Mouse (Mus musculus) embryo, embryonic 10 days (tissue): ENCODE measurements around the gene Slf2.

Experiments used
- DNase-seq: peaks from one replicate; pipeline ENCODE4 v3.0.0-alpha.2; 2015; ENCODE audit warnings: low spot score

The Slf2 gene

DNA sequence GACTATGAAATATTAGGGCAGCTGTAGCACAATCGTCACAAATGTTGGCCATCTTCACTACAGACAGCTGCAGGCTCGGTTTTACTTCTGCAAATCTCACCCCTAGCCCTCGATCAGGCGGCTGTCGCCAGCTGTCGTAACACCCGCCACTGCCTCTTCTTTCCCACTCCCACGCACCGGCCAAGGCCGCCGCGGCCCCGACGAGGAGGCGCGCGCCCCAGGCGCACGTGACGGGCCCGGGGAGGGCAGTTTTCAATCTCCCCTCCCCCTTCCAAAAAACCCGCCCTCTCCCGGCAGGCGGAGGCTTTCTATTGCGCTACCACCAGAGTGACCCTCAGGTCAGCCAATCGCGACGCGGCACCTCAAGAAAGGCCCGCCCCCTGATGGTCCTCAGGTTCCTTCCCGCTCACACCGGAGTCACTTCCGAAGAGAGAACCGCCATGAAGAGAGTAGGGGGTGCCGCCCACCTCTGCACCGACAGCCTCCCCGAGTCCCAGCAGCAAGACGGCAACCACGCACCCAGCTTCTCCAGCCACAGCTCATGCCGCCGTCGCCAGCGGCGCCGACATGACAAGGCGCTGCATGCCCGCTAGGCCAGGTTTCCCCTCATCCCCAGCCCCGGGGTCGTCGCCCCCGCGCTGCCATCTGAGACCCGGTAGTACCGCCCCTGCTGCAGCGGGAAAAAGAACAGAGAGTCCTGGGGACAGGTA is at the start of gene Slf2:
TSS of gene Slf2 (plus strand) at position 408 of the 710 bp plus-strand sequence.
- peak; percentile 98 for DNase-seq

GRCm38 (mm10) chr19:44882552-44883024 is 48.4 kb upstream of the Slf2 start:
- peak; percentile 52 for DNase-seq

DNA sequence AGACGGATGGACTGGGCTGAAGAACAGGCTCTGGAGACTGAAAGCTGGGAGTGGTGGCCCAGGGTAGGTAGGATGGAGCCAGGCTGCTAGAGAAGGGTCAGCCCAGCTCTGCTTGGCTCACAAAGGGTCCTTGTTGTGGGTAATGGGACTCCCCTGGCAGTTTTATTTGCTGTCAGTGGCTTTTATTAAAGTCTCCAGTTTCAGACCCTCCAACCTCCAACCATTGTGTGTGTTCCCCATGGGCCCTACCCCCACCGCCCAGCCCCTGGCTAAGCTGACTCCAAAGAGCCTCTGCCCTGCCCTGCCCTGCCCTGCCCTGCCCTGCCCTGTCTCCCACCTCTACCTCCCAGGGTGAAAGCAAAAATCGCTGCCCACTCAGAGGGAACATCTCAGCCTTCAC is 46.6 kb upstream of the Slf2 start:
- no peak for DNase-seq

- no peak for DNase-seq
Measured at GRCm38 (mm10) chr19:44886475-44886874, 44.5 kb upstream of the Slf2 start.

- peak; percentile 77 for DNase-seq
Measured at GRCm38 (mm10) chr19:44887679-44888235, 43.2 kb upstream of the Slf2 start.

DNA sequence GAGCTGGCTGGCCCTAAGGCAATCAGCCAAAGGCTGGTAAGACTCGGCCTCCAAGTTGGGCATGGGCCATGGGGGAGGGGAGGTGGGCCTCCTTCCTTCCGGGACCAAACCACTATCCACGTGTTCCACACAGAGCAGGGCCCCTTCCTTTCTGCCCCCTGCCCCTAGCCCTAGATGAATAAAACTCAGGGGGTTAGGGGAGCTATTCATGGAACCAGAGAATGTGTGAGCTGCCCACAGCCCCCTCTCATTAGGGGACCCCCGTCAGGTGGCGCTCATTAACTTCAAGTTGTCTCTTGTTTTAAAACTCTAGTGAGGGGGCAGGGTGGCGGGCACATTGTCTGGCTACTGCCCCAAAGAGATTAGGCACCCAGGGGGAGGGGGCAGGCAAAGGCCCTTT is 41.4 kb upstream of the Slf2 start:
- DNase-seq: no peak

GRCm38 (mm10) chr19:44891446-44891845 is 39.5 kb upstream of the Slf2 start:
- no peak for DNase-seq

DNA sequence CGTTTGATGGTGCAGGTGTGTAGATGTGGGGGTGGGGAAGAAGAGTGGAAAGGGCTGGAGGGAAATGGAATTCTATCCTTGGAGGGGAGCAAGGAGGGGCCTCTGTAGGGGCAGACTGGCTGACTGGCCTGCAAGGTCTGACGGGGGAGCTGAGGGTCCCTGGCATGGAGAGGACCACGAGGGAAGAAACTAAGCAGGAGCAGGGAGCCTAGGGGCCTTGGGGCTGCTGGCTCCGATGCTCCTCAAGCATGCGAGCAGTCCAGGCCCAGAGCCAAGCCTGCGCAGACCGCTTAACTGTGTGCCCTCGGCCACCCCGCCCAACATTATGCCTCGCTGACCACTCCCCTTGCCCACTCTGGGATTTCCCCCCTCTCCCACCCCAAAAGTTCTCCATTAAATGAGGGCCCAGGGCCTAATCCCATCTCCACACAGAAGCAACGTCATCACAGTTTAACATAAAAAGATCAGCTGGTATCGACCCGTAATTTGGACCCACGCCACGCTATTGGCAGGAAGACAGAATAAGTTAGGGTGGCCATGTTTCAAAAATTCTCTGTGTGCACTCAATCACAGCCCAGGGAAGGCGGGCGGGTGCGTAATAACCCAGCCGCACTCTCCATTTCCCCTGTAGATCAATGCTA is 37.6 kb upstream of the Slf2 start:
- no peak for DNase-seq

DNA sequence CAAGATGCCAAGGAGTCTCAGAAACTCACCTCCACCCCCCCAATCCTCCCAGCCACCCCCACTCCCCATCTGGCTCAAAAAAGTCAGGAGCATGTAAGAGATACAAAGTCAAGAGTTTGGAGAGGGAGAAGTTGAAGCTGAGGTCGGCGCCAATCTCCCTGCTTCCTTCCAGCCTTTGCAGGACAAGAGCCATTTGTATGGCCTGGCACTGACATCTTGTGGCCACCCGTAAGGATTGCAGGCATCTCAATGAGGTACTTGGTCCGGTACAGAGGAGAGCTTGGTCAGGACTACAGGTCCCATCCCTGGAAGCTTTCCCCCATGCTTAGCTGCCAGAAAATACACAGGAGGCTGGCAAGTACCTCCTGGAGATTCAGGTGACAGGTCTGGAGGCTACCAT is 35.7 kb upstream of the Slf2 start:
- DNase-seq: peak; percentile 92

- DNase-seq: no peak
Measured at GRCm38 (mm10) chr19:44896450-44896849, 34.5 kb upstream of the Slf2 start.

- DNase-seq: no peak
Measured at GRCm38 (mm10) chr19:44897521-44897920, 33.4 kb upstream of the Slf2 start.

DNA sequence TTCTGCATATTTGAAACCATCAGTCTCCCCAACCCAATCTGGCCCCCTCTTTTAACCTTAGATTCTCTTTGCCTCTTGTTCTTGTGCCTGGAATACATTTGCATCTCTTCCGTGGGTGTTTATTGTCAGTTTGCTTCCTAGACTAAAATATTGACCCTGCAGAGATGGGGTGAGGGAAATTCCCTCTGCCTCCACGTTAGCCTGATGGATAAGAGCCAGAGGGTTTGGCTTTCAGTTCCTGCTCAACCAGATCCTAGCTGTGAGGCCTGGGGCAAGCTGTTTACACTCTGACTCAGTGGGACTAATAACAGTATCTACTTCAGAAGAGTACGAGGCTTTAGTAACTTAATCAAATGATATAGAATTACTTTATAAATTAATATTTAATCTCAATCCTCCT is 32.3 kb upstream of the Slf2 start:
- DNase-seq: no peak

DNA sequence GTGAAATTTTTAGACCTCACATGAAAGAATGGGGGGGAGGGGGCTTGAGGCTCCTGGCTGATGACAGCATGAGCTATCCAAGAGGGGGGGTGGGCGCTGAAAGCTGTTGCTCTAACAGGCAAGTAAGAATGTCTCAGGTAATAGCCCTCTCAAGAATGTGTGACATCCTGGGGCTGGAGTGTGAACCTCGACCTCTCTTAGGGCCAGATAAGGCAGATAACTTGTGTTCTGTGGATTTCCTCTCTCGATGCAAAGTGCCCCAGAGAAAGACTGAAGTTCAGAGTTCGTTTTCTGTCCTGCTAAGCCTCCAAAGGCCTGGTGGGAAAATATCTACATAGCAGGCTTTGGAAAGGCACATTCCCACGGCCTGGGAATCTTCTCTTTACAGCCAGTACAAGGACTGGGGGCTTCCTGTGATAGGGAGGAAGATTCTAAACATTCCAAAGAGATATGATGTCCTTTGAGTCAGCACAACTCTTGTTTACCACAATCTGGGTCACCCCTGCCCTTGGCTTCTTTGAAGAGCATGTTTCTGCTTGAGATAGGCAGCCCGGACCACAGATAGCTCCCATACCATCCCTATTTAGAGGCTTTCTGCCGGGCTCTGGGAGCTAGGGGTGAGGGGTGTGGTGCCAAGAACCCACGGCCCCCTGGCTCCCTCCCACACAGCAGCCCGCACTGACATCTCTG is 31.7 kb upstream of the Slf2 start:
- DNase-seq: no peak

DNA sequence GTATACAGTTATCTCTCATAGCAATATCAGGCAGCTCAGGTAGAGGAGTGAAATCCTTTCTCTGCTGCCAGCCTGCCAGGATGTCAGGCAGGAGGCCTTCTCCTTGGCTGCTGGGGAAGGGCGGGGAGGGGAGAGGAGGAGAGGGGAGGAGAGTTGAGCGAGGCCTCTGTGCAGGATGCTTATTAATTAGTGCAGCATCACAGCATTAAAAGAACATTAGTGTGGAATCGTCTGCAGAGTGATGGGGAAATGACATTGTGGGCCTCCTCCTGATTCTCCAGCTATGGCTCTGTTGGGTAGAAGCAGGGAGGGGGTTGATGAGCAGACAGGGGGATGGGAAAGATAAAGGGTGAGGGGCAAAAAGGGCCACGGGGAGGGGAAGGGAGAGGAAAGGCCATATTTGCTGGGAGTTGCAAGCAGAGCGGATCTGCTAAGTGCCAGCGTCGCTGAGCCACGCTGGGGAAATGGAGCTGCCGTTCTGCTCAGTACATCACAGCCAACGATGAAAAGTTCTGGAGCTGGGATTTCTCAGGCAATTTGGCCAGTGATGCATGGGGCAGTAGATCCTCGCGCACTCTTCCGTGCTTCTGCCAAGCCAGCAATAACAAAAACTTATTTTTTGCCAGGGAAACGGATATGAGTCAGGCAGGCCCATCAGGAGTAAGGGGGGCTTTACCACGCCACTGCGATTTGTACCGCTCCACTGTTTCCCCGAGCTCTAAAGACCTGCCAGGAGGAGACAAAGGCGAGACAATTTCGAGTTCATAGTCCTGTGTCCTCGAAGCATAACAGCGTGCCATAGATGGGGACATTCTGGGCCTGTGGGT is 30.8 kb upstream of the Slf2 start:
- DNase-seq: no peak

- DNase-seq: no peak
Measured at GRCm38 (mm10) chr19:44901047-44901446, 29.9 kb upstream of the Slf2 start.

DNA sequence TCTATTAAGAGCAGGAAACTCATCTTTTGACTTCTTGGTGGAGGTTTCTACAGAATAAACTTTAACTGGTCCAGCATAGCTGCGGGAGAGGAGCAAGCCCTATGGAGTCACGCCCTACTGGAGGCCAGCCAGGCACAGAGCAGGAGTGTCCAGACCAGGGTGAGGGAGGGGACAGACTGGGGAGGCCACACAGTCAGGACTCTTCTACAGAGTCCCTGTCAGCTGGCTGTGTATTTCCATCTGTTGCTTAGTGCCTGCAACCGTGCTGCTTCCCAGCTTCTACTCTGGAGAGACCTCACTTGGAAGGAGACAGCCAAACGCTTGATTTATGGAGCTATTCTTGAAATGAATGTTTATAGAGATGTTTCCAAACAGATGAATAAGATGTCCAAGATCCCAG is 28.6 kb upstream of the Slf2 start:
- DNase-seq: no peak

DNA sequence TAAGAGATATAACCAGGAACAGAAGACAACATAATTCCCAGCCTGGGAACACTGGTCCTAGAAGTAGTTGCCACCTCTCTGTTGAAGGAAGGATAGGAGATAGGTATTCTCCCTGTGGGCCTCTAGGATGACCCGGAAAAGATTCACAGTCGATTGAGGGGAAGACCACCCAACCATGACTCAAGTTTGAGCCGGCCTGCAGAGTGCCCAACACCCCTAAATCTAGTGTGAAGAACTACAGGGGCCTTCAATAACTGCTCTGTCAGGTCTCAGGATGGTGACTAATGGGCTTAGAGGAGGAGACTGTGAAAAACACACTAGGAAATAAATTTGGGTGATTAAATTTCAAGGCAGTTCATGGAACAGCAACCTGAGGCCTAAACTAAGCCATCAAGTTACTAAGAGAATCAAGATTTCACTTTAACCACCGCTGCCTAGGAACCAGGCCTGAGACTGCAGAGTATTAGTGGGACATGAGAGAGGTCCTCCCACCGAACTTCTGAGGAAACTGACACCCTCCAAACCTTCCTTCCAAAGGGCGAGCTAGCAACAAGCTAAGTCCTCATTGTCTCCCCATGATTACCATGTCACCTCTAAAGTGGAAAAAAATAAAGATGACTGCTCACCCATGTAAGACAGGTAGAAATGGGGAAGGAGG is 27.5 kb upstream of the Slf2 start:
- DNase-seq: no peak

DNA sequence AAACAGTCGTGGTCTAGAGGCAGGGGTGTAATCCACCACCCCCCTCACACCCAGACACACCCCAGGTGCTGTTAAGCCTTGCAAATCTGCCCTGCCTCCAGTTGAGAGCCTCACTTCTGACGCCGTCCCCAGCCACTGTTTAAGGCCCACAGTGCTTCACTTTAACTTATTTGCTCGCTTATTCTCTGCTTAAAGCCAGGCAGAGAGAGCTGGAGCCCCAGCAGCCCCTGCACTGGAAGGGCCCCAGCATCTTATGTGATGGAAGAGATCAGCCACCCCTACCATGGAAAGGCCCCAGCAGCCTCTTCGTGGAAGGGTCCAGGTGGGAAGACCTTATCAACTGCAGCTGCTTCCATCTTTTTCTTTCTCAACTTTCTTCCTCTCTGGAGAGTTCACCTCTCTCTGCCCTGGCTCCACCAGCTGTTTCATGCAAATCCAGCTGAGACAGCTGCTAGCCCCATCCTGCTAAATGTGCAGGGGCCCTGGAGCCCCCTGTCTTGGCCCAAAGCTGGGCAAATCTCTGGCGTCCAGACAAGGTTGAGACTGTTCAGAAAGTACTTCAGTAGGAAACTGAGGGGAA is 26.7 kb upstream of the Slf2 start:
- DNase-seq: no peak

DNA sequence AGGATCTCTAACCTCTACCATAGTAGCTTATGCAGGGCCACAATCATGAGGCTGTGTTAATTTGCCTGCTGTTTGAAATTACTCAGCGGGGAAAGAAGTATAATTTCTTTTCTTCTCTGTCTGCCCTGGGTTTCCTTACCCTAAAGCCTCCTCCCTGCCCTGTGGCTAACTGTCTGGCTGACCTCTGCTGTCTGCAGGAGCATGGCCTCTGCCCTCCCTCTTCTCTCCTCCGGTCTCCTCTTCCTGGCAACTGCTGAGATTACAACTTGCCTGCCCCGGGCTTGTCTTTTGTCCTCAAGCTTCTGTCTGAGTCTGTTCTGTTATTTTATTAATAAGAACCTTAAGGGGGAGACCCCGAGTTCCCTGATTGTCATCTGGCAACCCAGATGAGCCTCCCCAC is 25.6 kb upstream of the Slf2 start:
- DNase-seq: peak; percentile 63

DNA sequence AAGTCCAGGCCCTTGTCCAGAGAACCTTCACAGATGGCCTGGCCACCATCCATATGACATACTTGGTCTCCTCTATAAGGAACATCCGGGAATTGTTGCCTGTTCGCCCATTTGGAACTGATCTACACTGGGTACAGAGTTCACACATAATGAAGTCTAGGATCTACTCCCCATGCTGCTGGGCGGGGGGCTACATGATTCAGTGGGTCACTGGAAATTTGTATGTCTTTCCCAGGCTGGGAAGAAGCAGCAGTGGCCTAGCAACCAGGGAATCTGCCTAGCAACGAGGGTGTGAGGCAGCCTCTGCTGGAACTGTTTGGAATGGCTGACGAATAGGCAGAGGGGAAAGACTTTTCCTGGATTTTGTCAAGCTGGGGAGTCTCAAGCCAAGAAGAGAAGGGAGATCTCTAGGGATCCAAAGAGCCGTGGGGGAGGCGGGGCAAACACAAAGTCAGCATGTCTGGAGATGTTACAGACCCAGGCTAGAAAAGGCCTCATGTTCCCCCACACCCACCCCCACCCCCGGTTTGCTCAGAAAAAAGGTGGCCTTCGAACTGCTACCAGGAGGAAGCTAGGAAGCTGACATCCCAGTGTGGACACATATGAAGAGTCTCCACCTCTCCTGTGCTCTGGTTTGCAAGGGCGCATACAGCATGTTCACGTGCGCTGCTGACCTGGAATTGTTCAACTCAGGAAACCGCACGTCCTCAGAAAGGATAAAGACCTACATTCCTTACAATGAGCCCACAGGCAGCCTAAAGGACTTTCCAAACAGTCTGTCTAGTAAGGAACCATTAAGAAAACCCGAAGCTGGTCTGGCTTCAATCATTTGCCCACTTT is 22.9 kb upstream of the Slf2 start:
- peak; percentile 71 for DNase-seq
